Mouse (Mus musculus): ENCODE results near the gene Dppa3.

GRCm38 (mm10) chr6:122659567-122659966 lies 33.4 kb downstream of the Dppa3 start:
- TF ChIP-seq RCOR1 (IDR thresholded peaks at IDR 0.05; ENCODE audit: low read depth, low read length) (no peak), NRF1 (IDR thresholded peaks at IDR 0.05; ENCODE audit: insufficient read depth, low read depth, low read length, poor library complexity, severe bottlenecking) (no peak), POLR2A (IDR thresholded peaks at IDR 0.05; ENCODE audit: control insufficient read depth in 1 of 2, insufficient read depth in 1 of 2, low read depth in 1 of 2, low read length in 2 of 2, poor library complexity in 1 of 2) (no peak), TAL1 (IDR thresholded peaks at IDR 0.05; ENCODE audit: low read length) (no peak), MAZ (IDR thresholded peaks at IDR 0.05; ENCODE audit: low read depth, low read length) (no peak), CTCF (IDR thresholded peaks at IDR 0.05 in 2 of 3, conservative IDR thresholded peaks at IDR 0.05 in 1 of 3; ENCODE audit: control insufficient read depth in 1 of 3, insufficient read depth in 1 of 3, low read depth in 2 of 3, low read length in 3 of 3, poor library complexity in 1 of 3, severe bottlenecking in 1 of 3) (no peak; a peak in 1 of 6 replicates), MXI1 (IDR thresholded peaks at IDR 0.05; ENCODE audit: low read depth, low read length) (0 out of 2 replicates have a peak, but pooled peaks have one; percentile 39), MAX (IDR thresholded peaks at IDR 0.05; ENCODE audit: low read length) (no peak), GATA1 (IDR thresholded peaks at IDR 0.05; ENCODE audit: low read depth, low read length) (no peak), EP300 (IDR thresholded peaks at IDR 0.05; ENCODE audit: low read depth in 1 of 2, low read length in 2 of 2) (no peak), SMC3 (IDR thresholded peaks at IDR 0.05; ENCODE audit: low read depth, low read length) (peak; percentile 7; the same call in 1 of the 2 replicates)
